Mouse (Mus musculus): ENCODE results near the gene Cldn22. TPM values are rescaled to one million over a fixed set of nuclear protein-coding genes. Genes with fewer than 3 reads are reported as not detected.

Cldn22 gene
- total RNA-seq, 1 experiment = 0.22 TPM

GRCm38 (mm10) chr8:47783944-47784343 lies 40.3 kb upstream of the Cldn22 start:
- H3K9ac ChIP-seq (ENCODE audit: insufficient read depth, low read depth, low read length, poor library complexity, severe bottlenecking) = no peak overlapping the region
- DNase-seq (ENCODE audit: low read depth, low spot score) = no peak
- H3K4me3 ChIP-seq (ENCODE audit: insufficient read depth in 1 of 2, low read depth in 1 of 2, low read length in 2 of 2, poor library complexity in 1 of 2, severe bottlenecking in 1 of 2) = no peak overlapping the region
- in situ Hi-C loops (cut with MboI; ENCODE audit: low sequenced_read_pairs in 2 of 2, unreplicated experiment in 2 of 2) = no loop called here
- H3K9me3 ChIP-seq (ENCODE audit: control insufficient read depth, insufficient read depth, low read depth, low read length) = no peaks in the 10 kb centered on the region
- 0 out of 4 replicates have a peak, but pooled peaks cover 0 to 2% of the 10 kb centered on the region in 2 experiments for H3K4me1 ChIP-seq (ENCODE audit: control insufficient read depth in 2 of 2, insufficient read depth in 2 of 2, low read length in 2 of 2, poor library complexity in 1 of 2)
- H3K36me3 ChIP-seq (ENCODE audit: control insufficient read depth, insufficient read depth, low read length, poor library complexity, severe bottlenecking) = no peaks in the 10 kb centered on the region
- H3K27ac ChIP-seq (ENCODE audit: insufficient read depth, low read depth, low read length, poor library complexity, severe bottlenecking) = no peak overlapping the region
- TF ChIP-seq CHD2 (IDR thresholded peaks at IDR 0.05; ENCODE audit: low read depth, low read length) (no peak), ZNF384 (IDR thresholded peaks at IDR 0.05; ENCODE audit: low read depth, low read length) (no peak), MAFK (IDR thresholded peaks at IDR 0.05; ENCODE audit: insufficient read depth, low read depth, low read length) (no peak), HCFC1 (IDR thresholded peaks at IDR 0.05; ENCODE audit: borderline replicate concordance, insufficient read depth, low read length) (no peak), ZC3H11A (IDR thresholded peaks at IDR 0.05; ENCODE audit: borderline replicate concordance, low read depth, low read length) (no peak)

- Histone ChIP-seq H3K9me3 (ENCODE audit: control insufficient read depth, insufficient read depth, low read depth, low read length) (no peaks in the 10 kb centered on the region), H3K4me3 (ENCODE audit: insufficient read depth in 1 of 2, low read depth in 1 of 2, low read length in 2 of 2, poor library complexity in 1 of 2, severe bottlenecking in 1 of 2) (no peak overlapping the region), H3K36me3 (ENCODE audit: control insufficient read depth, insufficient read depth, low read length, poor library complexity, severe bottlenecking) (no peaks in the 10 kb centered on the region), H3K27ac (ENCODE audit: insufficient read depth, low read depth, low read length, poor library complexity, severe bottlenecking) (no peak overlapping the region), H3K9ac (ENCODE audit: insufficient read depth, low read depth, low read length, poor library complexity, severe bottlenecking) (no peak overlapping the region), H3K4me1 (ENCODE audit: control insufficient read depth in 2 of 2, insufficient read depth in 2 of 2, low read length in 2 of 2, poor library complexity in 1 of 2) (0 out of 4 replicates have a peak, but pooled peaks cover 0 to 2% of the 10 kb centered on the region in 2 experiments)
- TF ChIP-seq ZC3H11A (IDR thresholded peaks at IDR 0.05; ENCODE audit: borderline replicate concordance, low read depth, low read length) (no peak), CHD2 (IDR thresholded peaks at IDR 0.05; ENCODE audit: low read depth, low read length) (no peak), ZNF384 (IDR thresholded peaks at IDR 0.05; ENCODE audit: low read depth, low read length) (no peak), MAFK (IDR thresholded peaks at IDR 0.05; ENCODE audit: insufficient read depth, low read depth, low read length) (no peak), HCFC1 (IDR thresholded peaks at IDR 0.05; ENCODE audit: borderline replicate concordance, insufficient read depth, low read length) (no peak)
- in situ Hi-C loops (cut with MboI; ENCODE audit: low sequenced_read_pairs in 2 of 2, unreplicated experiment in 2 of 2) = no loop called here
- DNase-seq (ENCODE audit: low read depth, low spot score) = no peak
Observed at GRCm38 (mm10) chr8:47784436-47784835, 39.8 kb upstream of the Cldn22 start.

- Histone ChIP-seq H3K9me3 (ENCODE audit: control insufficient read depth, insufficient read depth, low read depth, low read length) (no peaks in the 10 kb centered on the region), H3K27ac (ENCODE audit: insufficient read depth, low read depth, low read length, poor library complexity, severe bottlenecking) (no peak overlapping the region), H3K36me3 (ENCODE audit: control insufficient read depth, insufficient read depth, low read length, poor library complexity, severe bottlenecking) (no peaks in the 10 kb centered on the region), H3K4me3 (ENCODE audit: insufficient read depth in 1 of 2, low read depth in 1 of 2, low read length in 2 of 2, poor library complexity in 1 of 2, severe bottlenecking in 1 of 2) (no peak overlapping the region), H3K4me1 (ENCODE audit: control insufficient read depth in 2 of 2, insufficient read depth in 2 of 2, low read length in 2 of 2, poor library complexity in 1 of 2) (0 out of 4 replicates have a peak, but pooled peaks cover 0 to 2% of the 10 kb centered on the region in 2 experiments), H3K9ac (ENCODE audit: insufficient read depth, low read depth, low read length, poor library complexity, severe bottlenecking) (no peak overlapping the region)
- TF ChIP-seq CHD2 (IDR thresholded peaks at IDR 0.05; ENCODE audit: low read depth, low read length) (no peak), ZC3H11A (IDR thresholded peaks at IDR 0.05; ENCODE audit: borderline replicate concordance, low read depth, low read length) (no peak), MAFK (IDR thresholded peaks at IDR 0.05; ENCODE audit: insufficient read depth, low read depth, low read length) (no peak), ZNF384 (IDR thresholded peaks at IDR 0.05; ENCODE audit: low read depth, low read length) (no peak), HCFC1 (IDR thresholded peaks at IDR 0.05; ENCODE audit: borderline replicate concordance, insufficient read depth, low read length) (no peak)
- no peak for DNase-seq (ENCODE audit: low read depth, low spot score)
- in situ Hi-C loops (cut with MboI; ENCODE audit: low sequenced_read_pairs in 2 of 2, unreplicated experiment in 2 of 2) = no loop called here
Observed at GRCm38 (mm10) chr8:47786323-47786722, 38.0 kb upstream of the Cldn22 start.

GRCm38 (mm10) chr8:47787705-47788104 lies 36.6 kb upstream of the Cldn22 start:
- no peaks in the 10 kb centered on the region for H3K9me3 ChIP-seq (ENCODE audit: control insufficient read depth, insufficient read depth, low read depth, low read length)

GRCm38 (mm10) chr8:47791986-47792385 lies 32.3 kb upstream of the Cldn22 start:
- no peaks in the 10 kb centered on the region for H3K36me3 ChIP-seq (ENCODE audit: control insufficient read depth, insufficient read depth, low read length, poor library complexity, severe bottlenecking)
- DNase-seq (ENCODE audit: low read depth, low spot score) = no peak
- no peak overlapping the region for H3K27ac ChIP-seq (ENCODE audit: insufficient read depth, low read depth, low read length, poor library complexity, severe bottlenecking)
- no peak overlapping the region for H3K4me3 ChIP-seq (ENCODE audit: insufficient read depth in 1 of 2, low read depth in 1 of 2, low read length in 2 of 2, poor library complexity in 1 of 2, severe bottlenecking in 1 of 2)
- in situ Hi-C loops (cut with MboI; ENCODE audit: low sequenced_read_pairs in 2 of 2, unreplicated experiment in 2 of 2) = no loop called here
- H3K9me3 ChIP-seq (ENCODE audit: control insufficient read depth, insufficient read depth, low read depth, low read length) = no peaks in the 10 kb centered on the region
- no peak for TF ChIP-seq MAFK (IDR thresholded peaks at IDR 0.05; ENCODE audit: insufficient read depth, low read depth, low read length)
- TF ChIP-seq HCFC1 (IDR thresholded peaks at IDR 0.05; ENCODE audit: borderline replicate concordance, insufficient read depth, low read length) = no peak
- no peak for TF ChIP-seq ZNF384 (IDR thresholded peaks at IDR 0.05; ENCODE audit: low read depth, low read length)
- no peak for TF ChIP-seq CHD2 (IDR thresholded peaks at IDR 0.05; ENCODE audit: low read depth, low read length)
- TF ChIP-seq ZC3H11A (IDR thresholded peaks at IDR 0.05; ENCODE audit: borderline replicate concordance, low read depth, low read length) = no peak
- H3K4me1 ChIP-seq (ENCODE audit: control insufficient read depth in 2 of 2, insufficient read depth in 2 of 2, low read length in 2 of 2, poor library complexity in 1 of 2) = no peaks in the 10 kb centered on the region
- no peak overlapping the region for H3K9ac ChIP-seq (ENCODE audit: insufficient read depth, low read depth, low read length, poor library complexity, severe bottlenecking)

More at GRCm38 (mm10) chr8:47787705-47788104, 36.6 kb upstream of the Cldn22 start:
- DNase-seq (ENCODE audit: low read depth, low spot score) = no peak
- Histone ChIP-seq H3K27ac (ENCODE audit: insufficient read depth, low read depth, low read length, poor library complexity, severe bottlenecking) (no peak overlapping the region), H3K4me3 (ENCODE audit: insufficient read depth in 1 of 2, low read depth in 1 of 2, low read length in 2 of 2, poor library complexity in 1 of 2, severe bottlenecking in 1 of 2) (no peak overlapping the region), H3K9ac (ENCODE audit: insufficient read depth, low read depth, low read length, poor library complexity, severe bottlenecking) (no peak overlapping the region), H3K4me1 (ENCODE audit: control insufficient read depth in 2 of 2, insufficient read depth in 2 of 2, low read length in 2 of 2, poor library complexity in 1 of 2) (0 out of 4 replicates have a peak, but pooled peaks cover 0 to 2% of the 10 kb centered on the region in 2 experiments), H3K36me3 (ENCODE audit: control insufficient read depth, insufficient read depth, low read length, poor library complexity, severe bottlenecking) (no peaks in the 10 kb centered on the region)
- TF ChIP-seq ZNF384 (IDR thresholded peaks at IDR 0.05; ENCODE audit: low read depth, low read length) (no peak), HCFC1 (IDR thresholded peaks at IDR 0.05; ENCODE audit: borderline replicate concordance, insufficient read depth, low read length) (no peak)
- in situ Hi-C loops (cut with MboI; ENCODE audit: low sequenced_read_pairs in 2 of 2, unreplicated experiment in 2 of 2) = no loop called here

Measured in ES-E14 (cell line).